Mouse (Mus musculus) liver, embryonic 16.5 days (tissue): ENCODE results near the gene Map3k12. TPM values are rescaled to one million over a fixed set of nuclear protein-coding genes. Genes with fewer than 3 reads are reported as not detected.

Source experiments
- ATAC-seq: fragments of 200-750 bp; cut with Nextera tagmentation; 2 replicates; pipeline ENCODE4 v1.8.0; 2017; ENCODE audit warnings: low read depth, mild to moderate bottlenecking, moderate number of reproducible peaks, moderate library complexity
- H3K27ac ChIP-seq: fragments of 300-500 bp; sonication (generic); 2 replicates; pipeline ENCODE4 v1.5.1; 2014; ENCODE audit warnings: mild to moderate bottlenecking, low read length
- H3K27me3 ChIP-seq: fragments of 300-500 bp; sonication (generic); 2 replicates; pipeline ENCODE4 v1.6.1; 2014; ENCODE audit warnings: low read depth, low read length, mixed read lengths; ENCODE audit not compliant: control insufficient read depth, insufficient read depth
- H3K36me3 ChIP-seq: fragments of 300-500 bp; sonication (generic); 2 replicates; pipeline ENCODE4 v1.6.1; 2014; ENCODE audit warnings: mild to moderate bottlenecking; ENCODE audit not compliant: control insufficient read depth, insufficient read depth
- H3K4me1 ChIP-seq: fragments of 300-500 bp; sonication (generic); 2 replicates; pipeline ENCODE4 v1.6.1; 2014; ENCODE audit warnings: low read depth, low read length, mixed read lengths; ENCODE audit not compliant: control insufficient read depth
- H3K4me2 ChIP-seq: fragments of 300-500 bp; sonication (generic); 2 replicates; pipeline ENCODE4 v1.6.1; 2014; ENCODE audit warnings: low read depth, low read length, mixed read lengths
- H3K4me3 ChIP-seq: fragments of 300-500 bp; sonication (generic); 2 replicates; pipeline ENCODE4 v1.5.1; 2014; ENCODE audit warnings: low read depth, mild to moderate bottlenecking, low read length
- H3K9ac ChIP-seq: fragments of 300-500 bp; sonication (generic); 2 replicates; pipeline ENCODE4 v1.6.1; 2014; ENCODE audit warnings: low read depth, low read length
- H3K9me3 ChIP-seq: fragments of 300-500 bp; sonication (generic); replicated peaks from 2 replicates; pipeline ENCODE4 v1.6.1; 2016; ENCODE audit warnings: low read length; ENCODE audit not compliant: control insufficient read depth
- WGBS: fragments of 180-500 bp; shearing (Covaris S2); extraction: QIAGEN DNeasy Blood & Tissue Kit; methylation state at CpG from one replicate; pipeline ENCODE4 v1.1.7; 2014; ENCODE audit not compliant: insufficient replicate concordance; 5-methylcytosine and 5-hydroxymethylcytosine counted together
- polyA plus RNA-seq: library from polyadenylated mRNA; unstranded; fragments of >200 nt; fragmentation: Nextera tagmentation; extraction: Ambion mirVana; gene quantifications from 2 replicates; pipeline ENCODE4 v1.2.1, GENCODE M21; 2015

The Map3k12 gene
- polyA plus RNA-seq, 1 experiment from 2014 or later = 2.0 TPM

- 79% methylated on average over 3 of the region's 3 CpGs for WGBS
- no peak overlapping the region for H3K27ac ChIP-seq
- H3K4me3 ChIP-seq = no peak overlapping the region
- ATAC-seq = no peak
- no peaks in the 10 kb centered on the region for H3K27me3 ChIP-seq
- no peaks in the 10 kb centered on the region for H3K4me1 ChIP-seq
- H3K36me3 ChIP-seq = peaks cover 20% of the 10 kb centered on the region
- no peak overlapping the region for H3K9ac ChIP-seq
- no peak overlapping the region for H3K4me2 ChIP-seq
- H3K9me3 ChIP-seq = no peaks in the 10 kb centered on the region
These were observed 29.4 kb upstream of the Map3k12 start for GRCm38 (mm10) chr15:102546246-102546645.

- no peak overlapping the region for H3K4me2 ChIP-seq
- H3K36me3 ChIP-seq = peaks cover 24% of the 10 kb centered on the region
These were observed 27.9 kb upstream of the Map3k12 start for GRCm38 (mm10) chr15:102544801-102545200.

GRCm38 (mm10) chr15:102533926-102534325 lies 17.1 kb upstream of the Map3k12 start:
- 82% methylated on average over 7 of the region's 7 CpGs for WGBS
- peaks cover 13% of the 10 kb centered on the region for H3K36me3 ChIP-seq
- no peak overlapping the region for H3K4me3 ChIP-seq
- H3K4me2 ChIP-seq = no peak overlapping the region
- no peak overlapping the region for H3K27ac ChIP-seq
- no peak overlapping the region for H3K9ac ChIP-seq
- no peak for ATAC-seq
- H3K9me3 ChIP-seq = no peaks in the 10 kb centered on the region
- H3K27me3 ChIP-seq = no peaks in the 10 kb centered on the region
- no peaks in the 10 kb centered on the region for H3K4me1 ChIP-seq

More at GRCm38 (mm10) chr15:102544801-102545200, 27.9 kb upstream of the Map3k12 start:
- Histone ChIP-seq H3K4me3 (no peak overlapping the region), H3K9me3 (no peaks in the 10 kb centered on the region), H3K27ac (no peak overlapping the region), H3K4me1 (no peaks in the 10 kb centered on the region), H3K9ac (no peak overlapping the region), H3K27me3 (no peaks in the 10 kb centered on the region)
- 79% methylated on average over 4 of the region's 4 CpGs for WGBS
- ATAC-seq = no peak

GRCm38 (mm10) chr15:102532106-102532900 lies 15.4 kb upstream of the Map3k12 start:
- Histone ChIP-seq H3K4me1 (no peaks in the 10 kb centered on the region), H3K36me3 (peaks cover 16% of the 10 kb centered on the region), H3K9me3 (no peaks in the 10 kb centered on the region), H3K9ac (no peak overlapping the region), H3K27me3 (no peaks in the 10 kb centered on the region), H3K27ac (no peak overlapping the region), H3K4me2 (no peak overlapping the region), H3K4me3 (no peak overlapping the region)
- no peak for ATAC-seq
- WGBS = 78% methylated on average over 3 of the region's 3 CpGs

- no peak overlapping the region for H3K4me3 ChIP-seq
- no peak for ATAC-seq
- no peak overlapping the region for H3K9ac ChIP-seq
- no peaks in the 10 kb centered on the region for H3K4me1 ChIP-seq
- H3K27me3 ChIP-seq = no peaks in the 10 kb centered on the region
- WGBS = 78% methylated on average over 4 of the region's 4 CpGs
- H3K36me3 ChIP-seq = peaks cover 16% of the 10 kb centered on the region
- no peaks in the 10 kb centered on the region for H3K9me3 ChIP-seq
- no peak overlapping the region for H3K27ac ChIP-seq
- no peak overlapping the region for H3K4me2 ChIP-seq
These were observed 14.7 kb upstream of the Map3k12 start for GRCm38 (mm10) chr15:102531586-102531985.

- Histone ChIP-seq H3K4me2 (no peak overlapping the region), H3K9me3 (no peaks in the 10 kb centered on the region), H3K4me3 (no peak overlapping the region), H3K4me1 (no peaks in the 10 kb centered on the region), H3K27ac (no peak overlapping the region), H3K9ac (no peak overlapping the region), H3K27me3 (no peaks in the 10 kb centered on the region), H3K36me3 (peaks cover 16% of the 10 kb centered on the region)
- 56% methylated on average over 4 of the region's 4 CpGs for WGBS
- ATAC-seq = no peak
These were observed 13.7 kb upstream of the Map3k12 start for GRCm38 (mm10) chr15:102530566-102530965.

- Histone ChIP-seq H3K9me3 (no peaks in the 10 kb centered on the region), H3K4me3 (no peak overlapping the region), H3K27ac (no peak overlapping the region), H3K27me3 (no peaks in the 10 kb centered on the region), H3K4me2 (no peak overlapping the region), H3K4me1 (no peaks in the 10 kb centered on the region), H3K9ac (no peak overlapping the region), H3K36me3 (peaks cover 16% of the 10 kb centered on the region)
- WGBS = 86% methylated on average over 1 of the region's 1 CpGs
- no peak for ATAC-seq
These were observed 11.5 kb upstream of the Map3k12 start for GRCm38 (mm10) chr15:102528396-102528795.

GRCm38 (mm10) chr15:102527936-102528335 lies 11.1 kb upstream of the Map3k12 start:
- no peak overlapping the region for H3K9ac ChIP-seq
- H3K4me3 ChIP-seq = no peak overlapping the region
- no peak overlapping the region for H3K27ac ChIP-seq
- no peaks in the 10 kb centered on the region for H3K9me3 ChIP-seq
- no peaks in the 10 kb centered on the region for H3K4me1 ChIP-seq
- H3K36me3 ChIP-seq = peaks cover 16% of the 10 kb centered on the region
- no peak overlapping the region for H3K4me2 ChIP-seq
- ATAC-seq = no peak
- H3K27me3 ChIP-seq = no peaks in the 10 kb centered on the region
- 63% methylated on average over 3 of the region's 3 CpGs for WGBS

GRCm38 (mm10) chr15:102526111-102527002 lies 9.5 kb upstream of the Map3k12 start:
- 75% methylated on average over 6 of the region's 6 CpGs for WGBS
- Histone ChIP-seq H3K27me3 (no peaks in the 10 kb centered on the region), H3K4me2 (no peak overlapping the region), H3K27ac (no peak overlapping the region), H3K9ac (no peak overlapping the region), H3K36me3 (peaks cover 22% of the 10 kb centered on the region), H3K4me3 (no peak overlapping the region), H3K4me1 (no peaks in the 10 kb centered on the region), H3K9me3 (no peaks in the 10 kb centered on the region)
- no peak for ATAC-seq
